Mouse (Mus musculus): ENCODE data around the gene Nckap5l.

GRCm38 (mm10) chr15:99470971-99471676, 13.6 kb upstream of the Nckap5l start:
- TF ChIP-seq CTCF (IDR thresholded peaks at IDR 0.05; ENCODE audit: borderline replicate concordance, insufficient read depth, low read length) (no peak), POLR2A (IDR thresholded peaks at IDR 0.05; ENCODE audit: low read depth, low read length) (no peak)
